Mouse (Mus musculus): ENCODE measurements around the gene Rnf43. TPM values are rescaled to one million over a fixed set of nuclear protein-coding genes. Genes with fewer than 3 reads are reported as not detected.
A peak's percentile ranks its signal among the peaks of the same experiment; 100 is the strongest.

Rnf43 gene
- polyA plus RNA-seq, 1 experiment from 2014 or later: 5.5 TPM

GRCm38 (mm10) chr11:87730652-87731310, 68.3 kb downstream of the Rnf43 start:
- 69% methylated on average over 10 of the region's 10 CpGs for WGBS

GRCm38 (mm10) chr11:87734346-87734745, 71.8 kb downstream of the Rnf43 start:
- Histone ChIP-seq H3K4me1 (peaks cover 6% of the 10 kb centered on the region; the same call in 1 of the 2 replicates), H3K9me3 (no peaks in the 10 kb centered on the region), H3K27ac (no peak overlapping the region), H3K4me3 (0 out of 2 replicates have a peak overlapping the region, but pooled peaks have one; percentile 12), H3K9ac (peak overlapping the region; percentile 38; the same call in 1 of the 2 replicates), H3K36me3 (peaks cover 2% of the 10 kb centered on the region; the same call in 1 of the 2 replicates), H3K27me3 (no peaks in the 10 kb centered on the region), H3K4me2 (replicated peaks) (peak overlapping the region; percentile 36)
- 51% methylated on average over 5 of the region's 5 CpGs for WGBS
- no peak for ATAC-seq (ENCODE audit: insufficient number of reproducible peaks, insufficient read depth, low FRiP score, low TSS enrichment)

More at GRCm38 (mm10) chr11:87730652-87731310, 68.3 kb downstream of the Rnf43 start:
- H3K4me3 ChIP-seq: no peak overlapping the region
- peaks cover 10% of the 10 kb centered on the region for H3K4me1 ChIP-seq
- ATAC-seq (ENCODE audit: insufficient number of reproducible peaks, insufficient read depth, low FRiP score, low TSS enrichment): no peak
- H3K4me2 ChIP-seq (replicated peaks): no peak overlapping the region
- H3K9me3 ChIP-seq: no peaks in the 10 kb centered on the region
- H3K27ac ChIP-seq: no peak overlapping the region
- no peak overlapping the region for H3K9ac ChIP-seq
- H3K36me3 ChIP-seq: no peaks in the 10 kb centered on the region
- H3K27me3 ChIP-seq: no peaks in the 10 kb centered on the region; the same call in 1 of the 2 replicates

GRCm38 (mm10) chr11:87735691-87736090, 73.2 kb downstream of the Rnf43 start:
- Histone ChIP-seq H3K36me3 (peaks cover 15% of the 10 kb centered on the region), H3K27ac (0 out of 2 replicates have a peak overlapping the region, but pooled peaks have one; percentile 89), H3K4me2 (replicated peaks) (no peak overlapping the region), H3K4me3 (no peak overlapping the region), H3K9me3 (no peaks in the 10 kb centered on the region), H3K27me3 (no peaks in the 10 kb centered on the region), H3K4me1 (peaks cover 6% of the 10 kb centered on the region; the same call in 1 of the 2 replicates), H3K9ac (no peak overlapping the region)
- WGBS: 85% methylated on average over 6 of the region's 6 CpGs
- no peak for ATAC-seq (ENCODE audit: insufficient number of reproducible peaks, insufficient read depth, low FRiP score, low TSS enrichment)

DNA sequence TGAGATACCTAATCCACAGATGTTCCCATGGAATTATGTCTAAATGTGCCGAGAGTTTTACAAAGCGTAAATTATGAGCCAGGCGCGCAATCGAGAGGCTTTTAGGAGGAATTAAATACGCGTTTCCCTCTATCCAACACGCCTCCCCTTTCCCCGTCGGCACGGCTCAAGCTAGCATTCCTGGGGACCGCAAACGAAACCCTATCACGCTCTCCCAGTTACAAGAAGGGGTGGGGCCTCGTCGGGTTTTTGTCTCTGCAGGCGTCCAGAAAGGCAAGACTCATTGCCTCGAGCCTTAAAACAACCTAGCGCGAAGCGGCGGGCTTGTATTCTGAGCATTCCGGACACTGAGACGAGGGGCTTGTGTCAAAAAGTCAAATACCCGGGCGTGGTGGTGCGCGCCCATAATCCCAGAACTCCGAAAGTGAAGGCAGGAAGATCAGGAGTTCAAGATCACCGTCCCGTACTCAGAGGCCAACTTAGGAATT, 74.2 kb downstream of the Rnf43 start:
- peak; percentile 81 for ATAC-seq (ENCODE audit: insufficient number of reproducible peaks, insufficient read depth, low FRiP score, low TSS enrichment)
- H3K4me3 ChIP-seq: peak overlapping the region; percentile 76
- peak overlapping the region; percentile 89 for H3K27ac ChIP-seq
- WGBS: under 1% methylated on average over 31 of the region's 31 CpGs
- H3K9ac ChIP-seq: peak overlapping the region; percentile 54
- H3K36me3 ChIP-seq: peaks cover 20% of the 10 kb centered on the region
- H3K27me3 ChIP-seq: no peaks in the 10 kb centered on the region
- peaks cover 6% of the 10 kb centered on the region; the same call in 1 of the 2 replicates for H3K4me1 ChIP-seq
- H3K9me3 ChIP-seq: no peaks in the 10 kb centered on the region
- peak overlapping the region; percentile 91 for H3K4me2 ChIP-seq (replicated peaks)

- peak within 1 kb of the TSS; percentile 69 for H3K9ac ChIP-seq
- no peaks in the 10 kb centered on the region for H3K9me3 ChIP-seq
- peak; percentile 74 for ATAC-seq (ENCODE audit: insufficient number of reproducible peaks, insufficient read depth, low FRiP score, low TSS enrichment)
- 0% methylated on average over 55 of the region's 57 CpGs for WGBS
- peak within 1 kb of the TSS; percentile 89 for H3K27ac ChIP-seq
- peaks cover 26% of the 10 kb centered on the region for H3K36me3 ChIP-seq
- H3K4me1 ChIP-seq: peaks cover 6% of the 10 kb centered on the region; the same call in 1 of the 2 replicates
- peak within 1 kb of the TSS; percentile 76 for H3K4me3 ChIP-seq
- H3K27me3 ChIP-seq: no peaks in the 10 kb centered on the region
- H3K4me2 ChIP-seq (replicated peaks): peak within 1 kb of the TSS; percentile 91
Observed at GRCm38 (mm10) chr11:87737175-87737740, 74.7 kb downstream of the Rnf43 start, which contains the start of gene Supt4a. Supt4a (plus strand) TSS chr11:87737552.

DNA sequence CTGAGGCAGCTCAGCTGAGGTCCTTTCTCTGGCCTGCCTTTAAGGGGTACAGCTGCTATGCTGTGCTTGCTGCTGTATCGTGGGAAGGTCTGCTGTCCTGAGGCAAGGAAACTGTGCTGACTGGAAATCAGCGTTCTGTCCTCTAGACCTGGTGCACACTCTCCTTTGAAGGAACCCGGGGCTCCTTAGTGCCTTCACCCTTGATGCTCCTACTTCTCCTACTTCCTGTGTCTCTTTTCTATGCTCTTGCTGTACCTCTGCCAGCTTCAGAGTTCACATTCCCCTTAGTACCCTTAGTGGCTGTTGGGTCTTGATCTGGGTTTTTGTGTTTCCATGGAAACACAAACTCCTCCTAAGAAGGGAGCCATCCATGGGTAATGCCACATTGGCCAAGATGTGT, 81.2 kb downstream of the Rnf43 start:
- H3K4me2 ChIP-seq (replicated peaks): no peak overlapping the region
- no peak for ATAC-seq (ENCODE audit: insufficient number of reproducible peaks, insufficient read depth, low FRiP score, low TSS enrichment)
- H3K27me3 ChIP-seq: no peaks in the 10 kb centered on the region
- H3K36me3 ChIP-seq: peaks cover 53% of the 10 kb centered on the region
- H3K4me3 ChIP-seq: no peak overlapping the region
- 87% methylated on average over 3 of the region's 3 CpGs for WGBS
- no peak overlapping the region for H3K9ac ChIP-seq
- no peaks in the 10 kb centered on the region; the same call in 1 of the 2 replicates for H3K4me1 ChIP-seq
- H3K27ac ChIP-seq: no peak overlapping the region
- no peaks in the 10 kb centered on the region for H3K9me3 ChIP-seq

DNA sequence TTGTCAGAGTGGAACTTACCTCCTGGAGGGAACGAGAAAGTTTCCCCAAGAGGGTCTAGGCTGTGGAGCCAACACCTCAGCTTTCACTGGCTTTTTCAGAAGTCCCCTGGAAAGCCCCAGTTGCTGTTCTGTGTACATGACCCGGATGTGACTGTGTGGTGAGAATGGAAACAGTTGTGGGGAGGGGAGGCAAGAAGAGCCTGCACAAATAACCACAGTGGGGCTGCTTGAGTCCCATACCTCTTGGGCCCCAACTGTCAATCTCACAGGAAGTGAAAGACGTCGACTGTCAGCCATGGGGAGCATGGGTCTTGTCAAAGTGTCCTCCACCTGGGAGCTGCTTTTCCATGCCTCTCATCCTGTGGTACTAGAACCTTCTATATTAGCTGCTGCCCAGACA, 82.4 kb downstream of the Rnf43 start:
- no peak overlapping the region for H3K4me2 ChIP-seq (replicated peaks)
- no peaks in the 10 kb centered on the region; the same call in 1 of the 2 replicates for H3K4me1 ChIP-seq
- H3K9me3 ChIP-seq: no peaks in the 10 kb centered on the region
- H3K4me3 ChIP-seq: no peak overlapping the region
- no peak overlapping the region for H3K9ac ChIP-seq
- H3K27ac ChIP-seq: no peak overlapping the region
- no peak for ATAC-seq (ENCODE audit: insufficient number of reproducible peaks, insufficient read depth, low FRiP score, low TSS enrichment)
- 82% methylated on average over 4 of the region's 4 CpGs for WGBS
- no peaks in the 10 kb centered on the region for H3K27me3 ChIP-seq
- peaks cover 45% of the 10 kb centered on the region for H3K36me3 ChIP-seq

DNA sequence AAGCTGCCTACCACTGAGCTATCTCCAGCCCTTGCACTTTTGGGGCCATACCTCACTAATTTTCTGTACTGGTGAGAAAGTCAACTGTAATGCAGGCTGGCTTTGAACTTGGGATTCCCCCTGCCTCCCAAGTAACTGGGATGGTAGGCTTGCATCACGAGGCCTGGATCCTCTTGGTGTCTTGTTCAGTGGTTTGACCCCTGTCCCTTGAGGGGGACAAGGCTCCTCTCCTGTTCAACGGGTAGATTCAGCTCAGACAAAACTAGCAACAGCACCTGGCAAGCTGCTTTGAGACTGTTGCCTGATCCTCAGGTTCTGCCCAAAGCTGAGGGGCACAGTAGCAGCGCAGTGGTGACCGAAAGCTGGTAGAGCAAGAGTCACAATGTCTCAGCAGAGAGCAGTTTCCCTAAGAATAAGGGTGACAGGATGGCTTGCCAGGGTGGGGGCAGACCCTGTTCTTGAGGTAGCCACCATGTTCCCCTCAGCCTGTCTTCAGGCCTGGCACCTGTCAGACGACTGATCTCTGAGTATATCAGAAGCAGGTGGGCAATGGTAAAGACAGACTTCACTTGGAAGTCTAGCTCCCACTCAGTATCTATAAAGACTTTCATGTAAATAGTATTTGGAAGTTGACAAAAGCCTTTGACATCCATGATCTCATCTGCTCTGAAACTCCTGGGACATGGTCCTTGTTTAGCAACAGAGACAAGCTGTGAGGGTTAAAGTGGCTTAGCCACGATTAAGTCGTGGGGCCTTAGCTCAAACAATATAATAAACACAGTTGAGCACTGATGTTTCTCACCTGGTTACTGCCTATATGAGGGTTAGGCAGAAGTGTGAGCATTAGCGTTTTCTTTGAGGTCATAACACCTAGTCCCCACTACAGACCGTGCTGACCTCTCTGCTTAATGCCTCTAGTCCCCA, 83.4 kb downstream of the Rnf43 start:
- no peaks in the 10 kb centered on the region for H3K9me3 ChIP-seq
- H3K4me2 ChIP-seq (replicated peaks): no peak overlapping the region
- no peaks in the 10 kb centered on the region; the same call in 1 of the 2 replicates for H3K4me1 ChIP-seq
- no peak overlapping the region for H3K4me3 ChIP-seq
- H3K9ac ChIP-seq: no peak overlapping the region
- no peaks in the 10 kb centered on the region for H3K27me3 ChIP-seq
- peaks cover 36% of the 10 kb centered on the region for H3K36me3 ChIP-seq
- WGBS: 81% methylated on average over 9 of the region's 9 CpGs
- H3K27ac ChIP-seq: no peak overlapping the region
- no peak for ATAC-seq (ENCODE audit: insufficient number of reproducible peaks, insufficient read depth, low FRiP score, low TSS enrichment)

DNA sequence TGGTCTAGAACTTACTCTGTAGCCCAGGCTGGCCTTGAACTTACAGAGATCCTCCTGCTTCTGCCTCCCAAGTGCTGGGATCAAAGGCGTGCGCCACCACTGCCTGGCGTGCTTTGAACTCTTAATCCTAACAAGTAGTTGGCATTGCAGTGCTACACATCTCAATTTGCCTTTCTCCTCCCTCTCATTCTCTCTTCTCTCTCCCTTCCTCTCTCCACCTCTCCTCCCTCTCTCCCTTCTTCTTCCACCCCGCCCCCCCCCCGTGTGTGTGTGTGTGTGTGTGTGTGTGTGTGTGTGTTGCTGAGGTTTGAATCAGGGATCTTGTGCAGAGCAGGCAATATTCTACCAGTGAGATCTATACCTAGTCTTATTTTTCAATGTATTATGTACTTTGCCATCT, 84.8 kb downstream of the Rnf43 start:
- 89% methylated on average over 4 of the region's 5 CpGs for WGBS
- no peak for ATAC-seq (ENCODE audit: insufficient number of reproducible peaks, insufficient read depth, low FRiP score, low TSS enrichment)
- Histone ChIP-seq H3K27me3 (no peaks in the 10 kb centered on the region), H3K4me3 (no peak overlapping the region), H3K9me3 (no peaks in the 10 kb centered on the region), H3K27ac (no peak overlapping the region), H3K9ac (no peak overlapping the region), H3K36me3 (peaks cover 27% of the 10 kb centered on the region), H3K4me2 (replicated peaks) (no peak overlapping the region), H3K4me1 (no peaks in the 10 kb centered on the region; the same call in 1 of the 2 replicates)

DNA sequence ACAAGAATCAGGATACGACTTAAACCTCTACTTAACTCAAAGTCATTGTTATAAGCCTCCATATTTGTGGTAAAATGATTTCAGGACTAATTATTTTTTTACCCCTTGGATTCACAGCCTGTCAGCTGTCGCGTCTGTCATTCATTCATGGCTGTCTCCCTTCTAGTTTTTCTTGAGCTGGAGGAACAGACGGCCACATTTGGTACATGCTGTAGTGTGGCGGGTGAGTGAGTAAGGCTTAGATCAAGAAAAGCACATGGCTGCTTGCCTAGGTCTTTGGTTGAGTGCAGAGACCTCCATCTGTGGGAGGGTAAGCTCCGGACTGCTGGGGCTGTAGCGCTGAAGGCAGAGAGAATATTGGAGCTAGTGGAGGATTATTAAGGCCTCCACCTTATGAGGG, 85.2 kb downstream of the Rnf43 start:
- WGBS: 91% methylated on average over 7 of the region's 7 CpGs

More for the DNA sequence above, 85.2 kb downstream of the Rnf43 start:
- peaks cover 24% of the 10 kb centered on the region for H3K36me3 ChIP-seq
- H3K4me1 ChIP-seq: no peaks in the 10 kb centered on the region; the same call in 1 of the 2 replicates
- ATAC-seq (ENCODE audit: insufficient number of reproducible peaks, insufficient read depth, low FRiP score, low TSS enrichment): no peak
- H3K9ac ChIP-seq: no peak overlapping the region
- no peak overlapping the region for H3K27ac ChIP-seq
- no peaks in the 10 kb centered on the region for H3K27me3 ChIP-seq
- H3K4me3 ChIP-seq: no peak overlapping the region
- no peak overlapping the region for H3K4me2 ChIP-seq (replicated peaks)
- no peaks in the 10 kb centered on the region for H3K9me3 ChIP-seq
